Mouse (Mus musculus) ES-E14 (cell line): ENCODE measurements around the gene Bmp10. TPM values are rescaled to one million over a fixed set of nuclear protein-coding genes. Genes with fewer than 3 reads are reported as not detected.

ENCODE experiments used
- DNase-seq: peaks from one replicate; pipeline ENCODE4 v3.0.0-alpha.2; 2013; ENCODE audit warnings: low read depth, low spot score
- H3K27ac ChIP-seq: 2 replicates; pipeline ENCODE4 v1.5.1; 2012; ENCODE audit warnings: low read depth, mild to moderate bottlenecking, low read length, moderate library complexity, mixed read lengths; ENCODE audit not compliant: poor library complexity, insufficient read depth, severe bottlenecking
- H3K36me3 ChIP-seq: 2 replicates; pipeline ENCODE4 v1.6.1; 2012; ENCODE audit warnings: mild to moderate bottlenecking, low read length, moderate library complexity, mixed read lengths; ENCODE audit not compliant: control insufficient read depth, poor library complexity, insufficient read depth, severe bottlenecking
- H3K4me1 ChIP-seq, 2 experiments: fragments of 150-350 bp in 1 of 2; sonication (generic) in 1 of 2; 2 replicates each; pipeline ENCODE4 v1.6.1; 2012; ENCODE audit warnings: low read length in 2 of 2, mild to moderate bottlenecking in 1 of 2, mixed read lengths in 1 of 2; ENCODE audit not compliant: control insufficient read depth in 2 of 2, insufficient read depth in 2 of 2, poor library complexity in 1 of 2
- H3K4me3 ChIP-seq, 2 experiments: fragments of 150-350 bp in 1 of 2; sonication (generic) in 1 of 2; 2 replicates each; pipeline ENCODE4 v1.5.1; 2012; ENCODE audit warnings: low read length in 2 of 2, low read depth in 1 of 2, mild to moderate bottlenecking in 1 of 2, mixed read lengths in 1 of 2; ENCODE audit not compliant: insufficient read depth in 1 of 2, poor library complexity in 1 of 2, severe bottlenecking in 1 of 2
- H3K9ac ChIP-seq: 2 replicates; pipeline ENCODE4 v1.6.1; 2012; ENCODE audit warnings: low read depth, mild to moderate bottlenecking, low read length, mixed read lengths; ENCODE audit not compliant: poor library complexity, insufficient read depth, severe bottlenecking
- H3K9me3 ChIP-seq: fragments of 150-350 bp; sonication (generic); 2 replicates; pipeline ENCODE4 v1.6.1; 2012; ENCODE audit warnings: low read depth, mild to moderate bottlenecking, low read length; ENCODE audit not compliant: control insufficient read depth, insufficient read depth
- CHD2 ChIP-seq: IDR thresholded peaks from 2 replicates; pipeline ENCODE4 v1.6.1; 2014; ENCODE audit warnings: mild to moderate bottlenecking, low read depth, low read length, inconsistent platforms
- HCFC1 ChIP-seq: IDR thresholded peaks from 2 replicates; pipeline ENCODE4 v1.6.1; 2012; ENCODE audit warnings: low read length, inconsistent platforms, borderline replicate concordance; ENCODE audit not compliant: insufficient read depth
- MAFK ChIP-seq: IDR thresholded peaks from 2 replicates; pipeline ENCODE4 v1.6.1; 2014; ENCODE audit warnings: mild to moderate bottlenecking, low read depth, low read length, inconsistent platforms; ENCODE audit not compliant: insufficient read depth
- ZC3H11A ChIP-seq: IDR thresholded peaks from 2 replicates; pipeline ENCODE4 v1.6.1; 2012; ENCODE audit warnings: low read depth, mild to moderate bottlenecking, inconsistent platforms, low read length, borderline replicate concordance
- ZNF384 ChIP-seq: IDR thresholded peaks from 2 replicates; pipeline ENCODE4 v1.6.1; 2012; ENCODE audit warnings: low read depth, low read length, inconsistent platforms
- in situ Hi-C, 2 experiments: fragments of 600-800 bp; cut with MboI; formaldehyde crosslinking; loops; one replicate each; pipeline ENCODE4 v1.15.1; 2025; ENCODE audit warnings: low sequenced_read_pairs in 2 of 2, inconsistent platforms in 1 of 2; ENCODE audit not compliant: unreplicated experiment in 2 of 2
- total RNA-seq: library from RNA; depleted of rRNA; stranded (reverse); fragments of 300-350 nt; gene quantifications from 2 replicates; pipeline ENCODE4 v1.2.3, GENCODE M21; 2012

The Bmp10 gene
- total RNA-seq, 1 experiment = not detected

- Histone ChIP-seq H3K9me3 (no peaks in the 10 kb centered on the region), H3K9ac (no peak overlapping the region), H3K27ac (no peak overlapping the region), H3K4me3 (no peak overlapping the region), H3K4me1 (no peaks in the 10 kb centered on the region), H3K36me3 (no peaks in the 10 kb centered on the region)
- DNase-seq = no peak
- in situ Hi-C loops = loop anchor here in 1 of 2 experiments (10.0 kb wide), 1 partner anchor 120 kb away; no protein-coding TSS in a partner anchor
- TF ChIP-seq ZC3H11A (no peak), MAFK (no peak), CHD2 (no peak), ZNF384 (no peak), HCFC1 (no peak)
Observed at GRCm38 (mm10) chr6:87394783-87395182, 34.0 kb upstream of the Bmp10 start.

GRCm38 (mm10) chr6:87399137-87399536 lies 29.7 kb upstream of the Bmp10 start:
- Histone ChIP-seq H3K9ac (no peak overlapping the region), H3K27ac (no peak overlapping the region), H3K4me1 (no peaks in the 10 kb centered on the region), H3K36me3 (no peaks in the 10 kb centered on the region), H3K9me3 (no peaks in the 10 kb centered on the region), H3K4me3 (no peak overlapping the region)
- peak; percentile 41 for DNase-seq
- in situ Hi-C loops = loop anchor here in 1 of 2 experiments (10.0 kb wide), 1 partner anchor 116 kb away; no protein-coding TSS in a partner anchor
- TF ChIP-seq HCFC1 (no peak), ZC3H11A (peak; percentile 78)

- Histone ChIP-seq H3K27ac (no peak overlapping the region), H3K4me1 (no peaks in the 10 kb centered on the region), H3K9me3 (no peaks in the 10 kb centered on the region), H3K9ac (no peak overlapping the region), H3K36me3 (no peaks in the 10 kb centered on the region), H3K4me3 (no peak overlapping the region)
- no peak for DNase-seq
- in situ Hi-C loops = loop anchor here in 1 of 2 experiments (10.0 kb wide), 1 partner anchor 115 kb away; no protein-coding TSS in a partner anchor
- TF ChIP-seq HCFC1 (no peak), ZC3H11A (no peak), CHD2 (no peak), ZNF384 (no peak), MAFK (no peak)
Observed at GRCm38 (mm10) chr6:87399886-87400566, 28.8 kb upstream of the Bmp10 start.

- Histone ChIP-seq H3K36me3 (no peaks in the 10 kb centered on the region), H3K9ac (no peak overlapping the region), H3K9me3 (no peaks in the 10 kb centered on the region), H3K27ac (no peak overlapping the region), H3K4me1 (no peaks in the 10 kb centered on the region), H3K4me3 (no peak overlapping the region)
- no peak for DNase-seq
- in situ Hi-C loops = no loop called here
- TF ChIP-seq ZNF384 (no peak), HCFC1 (no peak), MAFK (no peak), CHD2 (no peak), ZC3H11A (no peak)
Observed at GRCm38 (mm10) chr6:87401456-87401855, 27.3 kb upstream of the Bmp10 start.
